Mouse (Mus musculus) mesoderm, embryonic 11.5 days (tissue): ENCODE data around the gene D6Ertd527e.

Experiments used
- DNase-seq: peaks from one replicate; pipeline ENCODE4 v3.0.0-alpha.2; 2012; ENCODE audit warnings: low read depth, low spot score

Gene D6Ertd527e

DNA sequence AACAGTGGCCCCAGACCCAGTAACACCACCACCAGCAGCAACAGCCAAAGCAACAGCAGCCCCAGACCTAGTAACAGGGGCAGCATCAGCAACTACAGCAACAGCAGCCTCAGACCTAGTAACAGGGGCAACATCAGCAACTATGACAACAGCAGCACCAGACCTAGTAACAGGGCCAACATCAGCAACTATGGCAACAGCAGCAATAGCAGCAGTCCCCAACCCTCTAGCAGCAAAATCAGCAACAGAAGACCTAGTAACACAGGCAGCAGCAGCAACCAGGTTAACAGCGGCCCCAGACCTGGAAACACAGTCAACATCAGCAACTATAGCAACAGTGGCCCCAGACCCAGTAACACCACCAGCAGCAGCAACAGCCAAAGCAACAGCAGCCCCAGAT lies 6.9 kb downstream of the D6Ertd527e start:
- no peak for DNase-seq

DNA sequence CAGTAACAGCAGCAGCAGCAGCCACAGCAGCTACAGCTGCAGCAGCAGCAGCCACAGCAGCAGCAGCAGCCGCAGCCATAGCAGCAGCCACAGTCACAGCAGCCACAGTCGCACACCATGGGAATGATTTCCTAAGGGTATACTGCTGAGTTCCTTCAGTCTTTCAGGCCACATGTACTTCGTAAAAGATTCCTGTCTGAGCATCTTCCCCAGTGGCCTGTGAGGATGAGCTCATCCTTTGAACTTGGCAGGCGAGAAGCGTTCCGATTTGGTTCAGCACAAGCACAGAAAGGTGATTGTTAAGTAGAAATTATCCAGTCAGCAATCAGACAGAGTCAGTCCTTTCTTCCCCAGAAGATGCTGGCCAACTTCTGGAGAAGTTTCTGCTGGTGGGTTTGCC lies 7.6 kb downstream of the D6Ertd527e start:
- DNase-seq = no peak

DNA sequence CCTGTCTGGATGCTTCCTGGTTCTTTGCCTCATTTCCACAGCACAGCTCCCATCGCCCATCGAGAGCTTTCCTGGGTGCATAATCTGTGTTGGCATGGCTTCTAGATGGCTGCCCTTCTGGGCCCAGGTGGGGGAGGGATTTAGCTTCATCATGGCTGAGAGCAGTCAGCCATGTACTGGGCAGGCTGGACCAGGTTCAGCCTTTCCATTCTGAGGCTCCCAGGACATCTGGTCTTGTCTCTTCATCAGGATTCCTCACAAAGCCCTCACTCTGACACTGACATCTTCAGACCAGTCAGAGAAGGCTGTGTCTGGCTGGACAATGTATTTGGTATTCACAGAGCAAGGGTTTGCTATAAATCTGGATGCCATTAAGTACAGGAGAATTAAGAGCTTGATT lies 11.4 kb downstream of the D6Ertd527e start:
- no peak for DNase-seq

DNA sequence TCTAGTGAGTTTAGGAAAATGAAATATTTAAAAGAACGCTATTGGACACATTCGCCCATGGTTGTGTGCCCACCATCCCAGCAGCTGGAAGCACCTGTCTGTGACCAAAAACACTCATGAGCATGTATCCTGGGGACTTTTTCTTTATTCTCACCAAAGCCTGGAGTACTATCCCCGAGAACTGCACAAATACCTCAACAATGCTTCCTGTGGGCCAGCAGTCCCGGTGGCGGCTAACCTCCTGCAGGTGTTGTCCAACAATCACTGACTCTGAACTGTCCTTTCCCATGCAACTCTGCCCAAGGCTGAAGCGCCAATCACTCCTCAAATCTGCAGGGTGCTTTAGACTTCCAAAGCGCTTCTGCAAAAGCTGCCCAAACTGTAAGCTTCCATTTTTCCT lies 12.1 kb downstream of the D6Ertd527e start:
- DNase-seq = no peak

DNA sequence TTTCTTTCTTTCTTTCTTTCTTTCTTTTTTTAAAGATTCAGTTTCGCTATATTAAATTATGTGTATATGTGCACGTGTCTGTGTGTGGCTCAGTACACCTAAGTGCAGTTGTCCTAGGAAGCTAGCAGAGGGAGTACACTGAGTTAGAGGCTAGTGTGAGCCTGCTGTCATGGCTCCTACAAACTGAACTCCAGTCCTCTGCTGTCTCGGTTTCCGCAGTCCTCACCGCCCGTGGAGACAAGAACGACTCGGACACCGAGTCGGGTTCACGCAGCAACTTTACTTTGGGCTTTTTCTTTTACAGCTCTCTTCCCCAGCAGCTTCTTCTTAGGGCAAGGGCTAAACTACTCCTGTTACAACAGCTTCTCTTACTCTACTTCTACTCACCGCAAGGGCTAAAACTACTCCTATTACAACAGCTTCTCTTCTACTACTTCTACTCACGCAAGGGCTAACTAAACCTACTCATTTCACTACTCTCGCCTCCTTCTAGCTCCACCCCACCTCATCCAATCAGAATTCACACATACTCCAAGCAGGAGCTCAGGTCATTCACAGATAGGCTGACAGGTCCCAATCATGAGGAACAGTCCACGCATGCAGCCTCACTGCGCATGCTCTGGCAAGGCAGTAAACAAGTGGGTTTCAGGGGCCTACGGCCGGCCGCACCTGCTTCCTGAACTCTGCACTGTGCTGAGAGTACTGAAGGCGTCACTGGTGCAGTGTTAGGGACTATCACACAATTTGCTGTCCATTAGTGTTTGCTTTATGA lies 14.7 kb downstream of the D6Ertd527e start:
- DNase-seq = no peak

DNA sequence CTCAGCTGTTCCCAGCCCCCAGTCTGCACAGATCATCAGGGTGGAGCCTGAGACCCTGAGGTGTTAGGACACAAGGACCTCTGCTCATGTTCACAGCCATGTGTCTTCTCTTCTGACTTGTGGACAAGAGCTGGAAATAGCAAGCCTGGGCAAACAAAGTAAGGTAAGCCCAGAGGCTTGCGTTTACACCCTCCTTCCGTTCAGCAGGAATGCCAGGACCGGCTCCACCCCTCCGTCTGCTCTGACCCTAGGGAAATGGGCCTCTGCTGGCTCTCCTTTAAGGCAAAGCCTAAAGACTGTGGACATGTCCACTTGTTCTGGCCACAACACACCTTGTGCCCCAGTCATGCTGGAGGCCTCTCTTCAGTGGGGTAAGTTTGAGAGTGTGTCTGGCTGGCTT lies 15.4 kb downstream of the D6Ertd527e start:
- DNase-seq = no peak

DNA sequence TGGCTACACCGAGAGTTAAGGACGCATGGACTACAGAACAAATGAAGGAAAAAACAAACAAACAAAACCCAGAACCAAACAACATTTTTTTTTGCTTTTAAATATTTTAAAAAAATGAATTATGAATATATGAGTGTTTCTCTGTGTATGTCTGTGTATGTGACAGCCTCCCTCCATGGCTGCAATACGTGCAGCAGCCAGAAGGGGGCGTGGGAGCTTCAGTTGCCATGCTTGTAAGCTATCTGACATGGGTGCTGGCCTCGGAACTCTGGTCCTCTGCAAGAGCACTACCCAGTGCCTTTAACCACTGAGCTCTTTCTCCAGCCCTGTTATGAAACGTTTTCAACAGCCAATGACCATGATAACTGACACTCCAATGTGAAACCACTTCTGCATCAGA lies 16.1 kb downstream of the D6Ertd527e start:
- no peak for DNase-seq

DNA sequence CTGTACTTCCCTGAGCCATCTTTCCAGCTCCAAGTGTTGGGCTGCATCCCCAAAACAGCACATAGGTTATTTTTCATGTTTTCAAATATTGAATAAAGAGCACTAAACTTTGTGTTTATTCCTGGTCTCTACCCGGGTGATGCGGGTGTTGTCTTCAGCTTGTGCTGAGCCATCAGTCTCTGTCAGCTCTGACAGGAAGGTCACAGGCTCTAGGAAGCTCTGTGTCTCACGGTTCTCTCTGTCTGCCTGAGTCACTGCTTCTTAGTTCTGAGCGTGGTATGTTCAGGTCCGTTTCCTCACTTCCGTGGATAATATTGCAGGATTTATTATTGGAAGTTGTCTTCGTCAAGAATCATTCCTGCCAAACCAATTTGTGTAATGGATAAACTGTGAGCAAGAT lies 17.4 kb downstream of the D6Ertd527e start:
- DNase-seq = no peak

DNA sequence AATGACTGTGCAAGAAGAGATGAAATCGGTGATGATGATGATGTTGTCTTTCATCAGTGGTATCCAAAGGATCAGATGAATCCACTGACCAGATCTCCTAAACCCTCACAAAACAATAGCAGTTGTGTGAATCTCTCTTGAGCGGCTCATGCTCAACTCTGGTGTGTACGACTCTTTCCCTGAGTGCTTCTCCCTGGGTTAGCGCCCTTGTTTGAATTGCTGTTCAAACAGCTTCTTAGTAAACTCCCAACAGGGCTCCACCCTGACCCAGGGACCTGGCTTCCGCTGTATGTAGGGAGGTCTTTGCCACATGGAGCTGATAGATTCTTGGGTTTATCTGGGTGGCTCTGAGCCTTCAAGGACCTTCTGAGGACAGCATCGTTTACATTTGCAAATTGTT lies 18.9 kb downstream of the D6Ertd527e start:
- DNase-seq = no peak

DNA sequence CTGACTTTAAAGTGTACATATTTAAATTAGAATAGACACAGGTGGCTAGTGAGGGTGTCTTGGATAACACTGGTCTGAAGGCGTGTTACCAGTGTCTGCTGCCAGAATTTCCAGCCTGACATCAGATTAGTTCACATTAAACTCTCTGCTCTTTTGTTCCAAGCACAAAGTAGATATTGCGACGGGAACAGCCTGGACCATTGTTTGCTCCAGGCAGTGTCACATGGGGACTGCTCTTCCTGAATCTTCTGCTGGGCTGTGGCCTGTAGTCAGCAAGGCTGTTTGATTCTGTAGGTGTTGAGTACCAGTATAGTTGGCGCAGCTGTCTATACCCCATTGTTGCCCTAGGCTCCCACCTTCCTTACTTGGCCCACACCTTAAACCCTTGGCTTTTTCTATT lies 19.4 kb downstream of the D6Ertd527e start:
- DNase-seq = no peak

DNA sequence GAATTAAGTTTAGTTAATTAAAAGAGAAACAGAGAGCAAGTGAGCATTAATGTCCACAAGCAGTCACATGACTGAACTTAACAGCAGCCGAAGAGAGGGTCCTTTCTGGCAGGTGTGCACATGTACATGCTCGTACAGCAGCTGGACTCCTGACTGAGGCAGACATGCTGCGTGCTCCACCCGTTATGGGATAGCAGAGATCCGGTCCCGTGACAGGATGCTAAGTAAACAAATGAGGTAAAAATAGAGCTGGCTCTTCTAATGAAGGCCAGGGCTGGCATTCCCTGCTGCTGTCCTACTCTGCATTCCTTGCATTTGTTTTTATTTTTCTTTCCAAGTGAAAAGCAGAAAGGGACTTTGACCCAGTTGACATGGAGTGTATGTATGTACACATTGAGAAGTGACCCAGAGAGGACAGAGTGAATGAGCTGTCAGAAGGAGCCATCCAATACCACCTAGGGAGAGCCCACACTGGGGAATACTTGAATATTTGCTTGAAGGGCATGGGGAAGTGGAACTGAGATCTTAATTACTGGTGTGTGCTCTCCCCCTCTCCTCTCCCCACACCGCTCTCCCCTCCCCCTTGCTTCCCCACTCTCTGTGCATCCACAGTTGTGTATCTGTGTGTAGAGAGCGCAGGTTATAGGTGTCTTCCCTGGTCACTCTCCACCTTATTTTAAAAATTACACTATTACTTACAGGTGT lies 22.7 kb downstream of the D6Ertd527e start:
- DNase-seq = no peak

DNA sequence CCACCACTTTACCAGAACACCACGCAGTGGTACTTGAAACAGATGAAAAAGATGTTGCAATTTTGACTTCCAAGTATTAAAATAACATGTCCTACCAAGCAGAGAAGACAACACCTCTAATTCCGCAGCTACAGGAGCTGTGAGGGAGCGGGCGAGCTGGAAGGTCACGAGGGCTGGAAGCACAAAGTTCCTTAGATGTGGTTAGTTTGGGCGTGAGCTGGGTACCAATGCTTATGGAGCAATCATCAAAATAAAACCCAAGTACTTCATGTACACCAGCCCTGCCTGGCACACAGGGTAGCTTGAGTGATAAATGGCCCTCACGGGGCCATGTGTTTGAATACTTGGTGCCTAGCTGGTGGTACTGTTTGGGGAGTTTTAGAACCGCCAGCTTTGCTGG lies 25.3 kb downstream of the D6Ertd527e start:
- no peak for DNase-seq

DNA sequence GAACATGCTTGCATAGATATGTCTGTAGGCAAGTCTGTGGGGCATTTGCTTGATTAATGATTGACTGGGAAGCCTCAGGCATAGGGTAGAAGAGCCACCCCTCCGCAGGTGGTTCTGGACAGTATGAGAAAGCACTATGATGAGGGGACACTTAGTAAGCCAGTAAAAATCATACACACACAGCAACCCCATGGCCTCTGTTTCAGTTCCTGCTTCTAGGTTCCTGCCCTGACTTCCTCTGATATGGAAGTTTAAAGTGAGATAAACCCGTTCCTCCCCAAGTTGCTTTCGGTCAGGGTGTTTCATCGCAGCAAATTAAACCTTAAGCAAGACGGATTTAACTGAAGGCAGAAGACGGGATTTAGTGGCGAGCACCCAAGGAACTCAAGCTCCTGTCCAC lies 26.1 kb downstream of the D6Ertd527e start:
- no peak for DNase-seq

DNA sequence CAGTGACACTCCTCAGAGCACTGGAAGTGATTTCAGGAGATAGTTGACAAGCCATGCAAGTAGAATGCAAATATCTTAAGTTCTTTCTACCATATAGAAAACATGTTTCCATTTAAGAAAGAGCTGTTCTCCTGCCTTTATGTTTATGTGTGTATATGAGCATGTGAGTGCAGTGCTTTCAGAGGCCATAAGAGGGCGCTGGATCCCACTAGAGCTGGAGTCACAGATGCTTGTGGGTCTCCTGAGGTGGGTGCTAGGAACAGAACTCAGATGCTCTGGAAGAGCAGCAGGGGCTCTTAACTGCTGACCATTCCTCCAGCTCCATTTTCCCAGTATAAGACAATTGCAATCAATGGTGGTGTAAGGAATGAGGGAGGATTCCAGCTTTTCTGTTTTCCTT lies 26.5 kb downstream of the D6Ertd527e start:
- no peak for DNase-seq

DNA sequence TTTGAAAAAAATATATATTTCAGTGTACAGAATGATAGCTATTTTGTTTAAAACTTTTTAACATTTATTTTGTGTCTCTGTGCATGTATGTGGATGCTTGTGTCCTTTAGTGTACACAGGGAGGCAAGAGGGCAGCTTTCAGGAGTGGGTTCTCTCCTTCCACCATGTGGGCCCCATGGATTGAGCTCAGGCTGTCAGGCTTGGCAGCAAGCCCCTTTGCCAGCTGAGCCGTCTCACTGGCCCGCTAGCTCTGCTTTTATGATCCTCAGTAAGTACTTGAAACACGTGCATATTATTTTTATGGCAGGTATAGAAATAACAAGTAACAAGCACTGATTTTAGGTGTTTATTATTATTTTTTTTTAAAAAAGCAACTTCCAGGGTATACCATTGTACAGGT lies 29.0 kb downstream of the D6Ertd527e start:
- no peak for DNase-seq

DNA sequence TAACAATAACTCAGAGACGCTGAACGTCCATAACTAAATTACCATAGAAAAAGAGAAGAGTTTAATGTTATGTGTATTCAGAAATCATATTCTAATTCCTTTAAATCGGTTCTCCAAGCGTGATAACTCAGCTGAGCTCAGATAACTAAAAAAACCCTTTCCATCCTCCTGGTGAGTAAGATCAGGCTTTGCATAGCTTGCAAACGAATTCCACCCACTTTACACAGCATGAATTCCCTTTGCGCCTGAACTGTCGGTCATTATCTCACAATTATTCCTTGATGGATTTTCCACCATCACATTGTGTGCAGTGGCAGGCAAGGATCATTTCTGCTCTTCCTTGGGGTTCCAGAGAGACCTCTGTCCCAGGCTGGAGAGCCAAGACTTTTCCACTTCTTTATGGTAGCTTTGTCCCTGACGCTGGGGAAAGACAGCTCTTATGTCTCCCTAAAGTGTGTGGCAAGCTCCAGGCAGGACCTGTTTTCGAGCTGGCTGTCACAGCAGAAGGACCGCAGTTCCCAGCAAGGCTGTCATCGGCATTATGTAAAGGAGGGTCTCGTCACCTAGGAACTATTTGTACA lies 29.5 kb downstream of the D6Ertd527e start:
- DNase-seq = no peak

DNA sequence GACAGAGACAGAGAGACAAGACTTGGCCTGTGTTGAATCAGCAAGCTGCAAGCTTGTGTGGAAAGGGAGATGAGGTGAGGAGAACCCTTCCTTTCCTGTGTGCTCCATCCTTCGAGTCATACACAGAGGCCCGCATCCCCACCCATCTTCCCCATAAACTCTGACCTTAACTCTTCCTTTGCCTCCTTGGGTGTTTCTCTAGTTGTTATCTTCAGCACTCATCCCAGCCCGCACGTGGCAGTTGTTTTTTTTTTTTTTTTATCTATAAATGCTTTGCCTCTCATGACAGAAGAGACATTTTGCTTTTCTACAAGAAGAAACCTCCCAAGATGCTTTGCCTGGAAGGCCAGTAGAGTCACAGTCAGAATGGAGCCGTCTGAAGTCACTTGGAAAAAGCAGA lies 33.9 kb downstream of the D6Ertd527e start:
- no peak for DNase-seq

DNA sequence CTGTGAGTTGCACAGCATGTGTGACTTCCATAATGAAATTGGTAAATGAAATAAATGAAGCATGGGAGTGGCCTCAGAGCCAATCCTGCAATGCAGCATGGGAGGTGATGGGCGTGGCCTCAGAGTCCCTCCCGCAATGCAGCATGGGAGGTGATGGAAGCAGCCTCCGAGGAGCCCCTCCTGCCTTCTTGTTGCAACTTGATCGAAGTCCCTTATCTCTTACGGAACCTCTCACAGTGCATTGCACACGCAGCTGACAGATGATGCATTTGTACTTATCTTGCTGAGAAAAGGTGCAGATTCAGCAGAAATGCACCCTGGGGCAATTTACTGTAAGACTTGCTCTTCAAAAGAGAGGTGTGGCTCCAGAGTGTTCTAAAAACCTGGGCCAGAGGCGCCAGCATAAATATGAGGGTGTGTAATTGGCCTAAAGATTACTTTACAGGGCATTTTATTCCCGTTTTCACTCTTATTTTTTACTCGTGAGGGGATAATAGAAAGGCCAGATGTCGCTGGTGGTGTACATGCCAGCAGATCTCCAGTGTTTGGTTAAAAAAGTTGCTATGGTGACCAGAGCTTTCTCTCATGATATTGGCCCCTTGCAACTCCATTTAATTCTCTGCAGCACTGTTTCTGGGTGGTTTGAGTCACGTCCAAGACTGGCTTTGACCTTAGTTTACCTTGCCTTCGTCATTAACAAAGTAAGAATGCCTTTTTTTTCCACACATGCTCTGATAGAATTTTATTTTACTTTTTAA lies 35.4 kb downstream of the D6Ertd527e start:
- no peak for DNase-seq

DNA sequence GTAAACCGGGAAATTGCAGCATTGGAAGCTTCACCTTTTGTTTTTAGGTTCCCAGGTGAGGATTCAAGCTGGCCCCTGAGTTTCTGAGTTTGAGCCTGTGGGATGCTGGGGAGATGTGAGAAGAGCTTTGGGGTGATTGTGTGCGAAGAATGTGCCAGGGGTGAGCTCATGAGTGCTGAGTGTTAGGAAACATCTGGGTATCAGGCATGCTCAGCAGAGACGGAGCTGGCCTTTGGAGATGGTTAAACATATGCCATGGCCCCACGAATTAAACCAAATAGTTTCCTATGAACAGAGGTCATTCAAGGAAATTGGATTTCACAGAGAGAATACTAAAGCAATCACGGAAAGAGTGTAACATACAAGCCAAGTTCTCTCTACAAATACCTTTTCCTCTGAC lies 37.7 kb downstream of the D6Ertd527e start:
- no peak for DNase-seq

DNA sequence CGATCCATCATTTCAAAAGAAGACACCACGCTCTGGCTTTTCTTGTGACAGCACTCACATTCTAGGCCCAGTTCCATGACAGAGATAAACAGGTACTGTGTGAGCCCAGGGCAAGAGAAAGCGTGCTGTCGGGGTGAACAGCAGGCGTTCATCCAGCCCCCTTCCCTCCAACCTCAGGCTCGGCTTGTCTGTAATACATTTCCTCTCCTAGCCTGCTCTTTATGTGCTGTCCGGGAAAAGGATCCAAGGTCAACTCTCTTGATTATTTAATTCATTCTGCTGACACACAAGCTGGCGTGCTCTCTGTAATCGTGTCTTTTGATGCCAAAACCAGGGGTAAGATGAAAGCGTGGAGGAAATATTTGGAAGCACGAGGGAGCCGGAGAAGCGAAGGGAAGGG lies 39.0 kb downstream of the D6Ertd527e start:
- DNase-seq = no peak

DNA sequence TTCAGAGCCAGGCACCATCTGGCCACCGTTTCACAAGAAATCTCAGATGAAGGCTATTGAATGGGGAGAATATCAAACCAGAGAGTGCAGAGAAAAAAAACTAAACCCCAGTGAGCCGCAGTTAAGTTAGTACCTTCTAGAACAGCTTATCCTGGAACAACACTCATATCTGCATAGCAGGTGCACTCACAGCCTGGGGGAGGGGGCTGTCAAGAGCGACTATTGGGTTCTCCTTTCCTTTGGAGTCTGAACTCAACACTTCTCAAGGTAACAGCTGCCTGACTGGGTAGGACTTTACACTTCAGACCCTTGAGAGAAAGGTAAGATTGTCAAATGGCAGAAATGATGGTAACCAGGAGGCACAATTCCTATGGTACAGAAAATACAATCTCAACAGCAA lies 43.4 kb downstream of the D6Ertd527e start:
- DNase-seq = no peak

DNA sequence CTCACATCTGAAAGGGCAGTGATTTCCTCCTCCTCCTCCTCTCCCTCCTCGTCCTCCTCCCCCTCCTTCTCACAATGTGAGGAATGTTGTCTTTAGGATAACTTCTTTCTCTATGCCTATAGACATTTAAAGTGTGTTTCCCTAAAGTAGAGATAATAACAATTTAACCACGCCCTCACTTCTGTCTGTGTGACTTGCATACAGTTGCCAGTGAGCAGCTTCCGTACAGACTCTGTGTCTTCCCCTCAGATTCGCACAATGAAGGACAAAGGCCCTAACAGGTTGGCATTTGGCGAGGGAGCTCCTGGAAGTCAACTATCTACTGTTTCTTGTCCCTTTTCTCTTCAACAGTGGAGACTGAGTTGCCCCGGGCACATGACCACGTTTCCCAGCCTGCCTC lies 45.9 kb downstream of the D6Ertd527e start:
- DNase-seq = no peak
